Mouse (Mus musculus): ENCODE data around the gene Ergic1.

The Ergic1 gene

DNA sequence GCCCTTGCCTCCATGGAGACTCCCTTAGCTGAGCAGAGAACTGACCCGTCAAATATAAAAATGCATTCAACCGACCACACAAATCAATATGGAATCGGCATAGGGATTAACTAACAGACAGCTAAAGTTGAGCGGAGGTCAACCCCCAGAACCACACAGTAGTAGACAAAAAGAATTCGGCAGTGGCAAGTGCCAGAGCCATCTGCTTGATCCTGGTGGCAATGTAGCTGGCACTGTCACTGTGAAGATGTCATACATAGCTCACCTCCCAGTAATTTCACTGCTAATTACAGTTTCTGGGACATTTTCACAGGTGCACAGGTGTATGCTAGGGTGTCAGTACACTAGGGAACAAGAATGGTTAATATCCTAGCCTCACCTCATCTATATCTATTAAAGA, 21.2 kb upstream of the Ergic1 start:
- no peak for DNase-seq

- DNase-seq, result no peak
Observed at GRCm38 (mm10) chr17:26544319-26544963, 16.8 kb upstream of the Ergic1 start.

DNA sequence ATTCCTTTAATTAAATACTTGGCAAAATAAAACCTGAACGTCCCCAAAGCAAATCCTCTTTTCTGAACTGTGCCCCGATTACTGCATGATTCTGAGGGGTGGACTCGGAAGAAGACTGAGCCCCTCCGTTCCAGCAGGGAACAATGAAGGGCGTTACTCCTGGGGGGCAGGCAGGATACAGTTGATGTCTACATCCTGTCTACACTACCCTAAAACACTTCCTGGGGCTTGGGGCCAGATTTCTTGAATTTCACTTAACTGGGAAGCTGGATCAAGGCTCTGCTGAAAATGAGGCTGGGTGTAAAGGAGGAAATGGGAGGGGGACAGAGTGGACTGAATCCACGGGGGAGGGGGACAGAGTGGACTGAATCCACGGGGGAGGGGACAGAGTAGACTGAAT, 13.5 kb upstream of the Ergic1 start:
- no peak for DNase-seq

GRCm38 (mm10) chr17:26548566-26548965, 12.7 kb upstream of the Ergic1 start:
- no peak for DNase-seq

DNA sequence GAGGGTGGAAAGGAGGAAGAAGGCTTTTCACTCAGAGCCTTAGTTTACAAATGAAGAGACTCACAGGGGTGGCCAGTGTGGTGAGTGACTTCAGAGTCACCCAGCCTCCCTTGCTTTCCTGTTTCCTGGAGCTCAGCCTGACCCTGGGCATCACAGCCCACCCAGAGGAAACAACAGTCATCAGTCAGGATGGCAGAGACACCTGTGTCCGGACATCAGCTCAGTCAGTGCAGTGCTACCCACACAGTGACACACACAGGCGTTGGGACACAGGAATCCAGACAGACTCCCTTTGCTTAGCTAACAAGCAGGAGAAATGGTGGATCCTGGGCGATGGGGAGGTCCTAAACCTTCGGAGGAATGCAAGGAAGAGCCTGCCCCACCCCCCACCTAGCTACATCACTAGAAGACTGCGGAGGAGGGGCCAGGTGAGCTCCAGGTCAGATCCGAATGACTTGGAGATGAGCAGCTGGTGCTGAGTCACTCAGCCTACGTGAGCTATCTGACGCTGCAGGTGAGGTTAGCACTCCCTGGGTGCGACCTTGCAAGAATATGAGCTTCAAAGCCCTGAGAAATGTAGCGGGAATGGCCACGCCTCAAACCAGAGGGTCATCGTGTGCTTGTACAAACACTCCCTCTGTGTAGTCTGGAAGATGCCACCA, 12.0 kb upstream of the Ergic1 start:
- DNase-seq, result no peak

- DNase-seq, result no peak
Observed at GRCm38 (mm10) chr17:26551104-26551503, 10.2 kb upstream of the Ergic1 start.

DNA sequence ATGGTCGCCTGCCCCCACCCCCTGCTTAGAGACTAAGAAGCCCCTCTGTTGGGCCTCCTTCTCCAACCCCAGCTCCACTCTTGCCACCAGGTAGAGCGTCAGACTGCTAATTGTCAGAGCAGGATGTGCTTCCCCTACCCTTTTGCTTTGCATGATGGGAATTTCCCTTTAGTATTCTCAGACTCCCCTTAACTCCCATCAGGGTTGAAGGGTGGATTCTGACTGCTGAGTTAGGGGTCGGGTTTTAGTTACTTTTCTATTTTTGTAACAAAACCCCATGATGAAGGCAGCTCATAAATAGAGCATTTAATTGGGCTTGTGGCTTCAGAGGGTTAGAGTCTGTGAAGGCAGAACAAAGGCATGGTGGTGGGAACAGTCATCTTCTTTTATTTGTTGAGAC, 8.3 kb upstream of the Ergic1 start:
- no peak for DNase-seq

DNA sequence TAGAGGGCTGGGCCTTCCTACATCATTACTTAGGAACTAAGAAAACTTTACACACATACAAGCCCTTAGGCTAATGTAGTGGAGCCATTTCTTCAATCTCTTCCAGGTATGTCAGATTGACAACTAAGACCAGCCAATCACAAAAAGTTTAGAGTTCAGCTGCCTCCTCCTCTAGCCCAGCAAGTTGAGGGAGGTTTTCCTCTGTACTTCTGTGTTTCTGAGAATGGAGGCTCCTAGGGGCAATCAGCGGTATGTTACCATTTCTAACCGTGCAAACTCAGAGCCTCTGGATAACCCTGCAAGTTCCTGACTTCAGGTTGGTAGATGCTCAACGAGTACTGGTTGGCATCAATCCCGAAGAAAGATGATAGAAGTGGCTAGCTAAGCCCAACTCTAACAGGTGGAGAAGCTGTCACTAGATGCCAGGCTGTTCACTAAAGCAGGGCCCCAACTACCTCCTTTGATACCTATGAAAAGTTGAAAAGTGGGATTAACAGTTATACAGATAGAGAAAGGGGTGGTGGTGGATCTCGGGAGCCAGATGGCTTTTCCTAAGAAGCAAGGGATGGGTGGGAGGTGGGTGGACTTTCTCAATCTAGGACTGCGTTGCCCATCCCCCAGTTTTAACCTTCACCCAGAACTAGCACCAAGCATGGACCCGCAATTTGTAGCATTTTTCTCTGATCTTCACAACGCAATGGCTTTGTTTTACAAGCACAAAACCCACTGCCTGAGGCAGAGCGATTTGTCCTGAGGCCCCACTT, 581 bp upstream of the Ergic1 start:
- DNase-seq, result no peak

DNA sequence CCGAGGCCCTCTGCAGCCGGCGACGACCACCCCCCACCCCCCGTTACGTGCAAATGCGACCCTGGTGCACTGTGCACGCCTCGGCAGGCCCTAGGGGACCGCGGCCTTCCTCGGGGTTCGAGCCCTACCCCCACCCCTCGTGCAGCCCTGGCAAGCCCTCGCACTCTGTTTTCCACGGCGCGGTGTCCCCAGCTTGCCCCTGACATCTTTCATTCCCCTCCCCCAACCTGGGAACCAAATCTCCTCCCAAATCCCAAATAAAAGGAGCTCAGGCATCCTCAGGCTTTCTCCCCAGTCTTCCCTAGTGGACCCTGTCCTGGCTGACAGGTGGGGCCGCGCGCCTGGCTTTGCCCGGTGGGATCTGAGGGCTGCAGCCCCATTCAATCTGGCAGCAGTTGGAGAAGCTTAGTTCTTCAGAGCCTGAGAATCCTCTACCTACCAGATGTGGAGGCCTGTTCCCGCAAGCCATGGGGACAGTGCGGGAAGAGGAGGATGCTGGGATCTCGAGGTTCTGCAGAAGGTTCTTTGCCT, 427 bp downstream of the Ergic1 start, which contains the start of gene Dusp1:
Dusp1 (minus strand) TSS at position 478 of the 531 bp plus-strand sequence.
- DNase-seq, result no peak

DNA sequence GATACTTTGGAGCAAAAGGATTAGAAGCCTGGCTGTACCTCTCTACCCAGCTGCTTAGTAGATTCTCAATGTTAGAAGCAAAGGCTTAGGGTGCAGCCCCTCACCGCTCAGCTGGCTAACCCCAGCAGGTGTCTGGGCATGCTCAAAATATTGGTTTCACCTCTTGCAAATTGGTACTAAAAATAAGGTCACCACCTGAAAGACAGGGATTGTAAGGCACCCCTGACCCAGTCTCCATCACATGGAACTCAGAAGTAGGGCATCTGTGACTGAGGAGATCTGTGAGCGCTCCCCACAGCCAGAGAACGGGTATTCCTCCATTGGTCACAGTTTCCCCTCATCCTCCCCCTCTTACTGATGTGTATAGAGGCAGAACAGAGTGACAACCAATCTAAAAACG, 1.0 kb downstream of the Ergic1 start:
- no peak for DNase-seq

DNA sequence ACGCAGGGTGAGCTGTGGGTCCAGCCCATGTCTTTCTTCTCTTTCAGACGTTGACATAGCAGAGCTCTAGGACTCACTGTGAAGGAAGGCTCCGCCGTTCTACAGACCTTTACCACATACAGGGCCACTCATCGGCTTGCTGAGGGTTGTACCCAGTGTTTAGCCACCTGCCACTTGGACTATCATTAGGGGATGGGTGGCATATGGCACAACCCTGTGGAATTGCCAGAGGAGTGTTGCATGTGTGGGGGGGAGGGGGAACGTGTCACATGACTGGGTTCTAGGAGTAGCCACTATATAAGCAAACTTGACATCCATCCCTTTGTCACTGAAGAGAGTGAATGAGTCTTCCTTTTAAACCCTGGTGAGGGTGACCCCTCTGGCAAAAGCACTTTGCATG, 2.2 kb downstream of the Ergic1 start:
- no peak for DNase-seq

DNA sequence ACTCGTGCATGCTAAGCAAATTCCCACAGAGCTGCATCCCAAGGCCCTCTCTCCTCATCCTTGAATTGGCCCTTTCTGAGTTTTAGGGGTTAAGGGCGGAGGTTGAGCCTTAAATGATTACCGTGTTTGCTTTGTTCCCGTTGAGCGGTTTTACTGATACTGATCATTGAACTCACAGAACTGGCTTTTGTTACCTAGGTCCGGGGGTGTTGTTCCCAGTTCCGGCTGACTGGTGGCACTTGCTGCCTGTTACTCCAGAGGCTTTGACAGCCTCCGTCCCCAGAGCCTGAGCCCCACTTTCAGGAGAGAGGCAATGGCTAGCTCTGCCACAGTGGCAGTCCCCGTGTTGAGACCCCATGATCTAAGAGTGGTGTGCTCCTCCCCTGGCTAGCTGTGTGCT, 3.1 kb downstream of the Ergic1 start:
- no peak for DNase-seq

DNA sequence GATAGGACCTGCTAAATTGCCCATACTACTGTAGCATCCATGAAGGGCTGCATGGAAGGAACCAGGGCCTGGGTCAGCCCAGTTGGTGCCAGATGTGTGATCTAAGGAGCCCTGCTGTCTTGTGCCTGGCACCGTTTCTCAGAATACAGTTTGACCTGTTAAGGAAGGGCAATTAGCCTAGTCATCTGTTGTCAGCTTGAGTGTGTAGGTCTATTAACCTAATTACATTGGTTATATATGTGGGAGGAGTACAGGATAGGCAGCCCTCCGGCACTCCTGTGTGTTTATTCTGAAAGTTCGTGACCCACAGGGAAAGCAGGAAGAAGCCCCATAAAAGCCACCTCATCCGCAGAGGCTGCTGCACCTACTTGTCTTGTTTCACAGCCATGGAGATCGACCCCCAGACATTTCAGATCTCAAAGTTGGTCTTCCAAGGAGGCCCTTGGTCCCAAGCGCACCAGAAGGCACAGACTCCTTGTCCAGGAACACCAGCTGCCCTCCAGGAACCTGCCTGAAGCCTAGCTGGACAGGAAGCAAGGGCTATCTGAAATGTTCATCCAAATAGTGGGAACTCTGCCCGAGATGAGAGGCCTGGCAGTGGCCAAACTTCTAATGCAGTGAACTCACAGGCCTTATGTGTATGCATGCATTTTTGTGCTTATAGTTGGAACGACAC, 6.0 kb downstream of the Ergic1 start:
- DNase-seq, result no peak

DNA sequence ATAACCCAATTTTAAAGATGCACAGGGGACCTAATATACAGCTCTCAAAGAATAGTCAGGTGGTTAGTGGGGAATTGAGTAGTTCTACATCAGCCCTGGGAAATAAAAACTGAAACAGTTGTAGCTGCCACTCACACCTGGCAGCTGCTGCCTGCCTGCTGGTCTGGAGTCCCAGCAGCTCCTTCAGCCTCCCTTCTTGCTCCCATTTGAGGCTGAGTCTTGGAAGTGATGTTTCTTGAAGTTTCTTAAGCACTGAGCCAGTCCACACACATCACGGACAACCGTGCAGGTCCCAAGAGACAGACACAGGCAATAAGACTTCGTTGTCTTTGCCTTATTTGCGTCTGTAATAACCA, 6.5 kb downstream of the Ergic1 start:
- no peak for DNase-seq

DNA sequence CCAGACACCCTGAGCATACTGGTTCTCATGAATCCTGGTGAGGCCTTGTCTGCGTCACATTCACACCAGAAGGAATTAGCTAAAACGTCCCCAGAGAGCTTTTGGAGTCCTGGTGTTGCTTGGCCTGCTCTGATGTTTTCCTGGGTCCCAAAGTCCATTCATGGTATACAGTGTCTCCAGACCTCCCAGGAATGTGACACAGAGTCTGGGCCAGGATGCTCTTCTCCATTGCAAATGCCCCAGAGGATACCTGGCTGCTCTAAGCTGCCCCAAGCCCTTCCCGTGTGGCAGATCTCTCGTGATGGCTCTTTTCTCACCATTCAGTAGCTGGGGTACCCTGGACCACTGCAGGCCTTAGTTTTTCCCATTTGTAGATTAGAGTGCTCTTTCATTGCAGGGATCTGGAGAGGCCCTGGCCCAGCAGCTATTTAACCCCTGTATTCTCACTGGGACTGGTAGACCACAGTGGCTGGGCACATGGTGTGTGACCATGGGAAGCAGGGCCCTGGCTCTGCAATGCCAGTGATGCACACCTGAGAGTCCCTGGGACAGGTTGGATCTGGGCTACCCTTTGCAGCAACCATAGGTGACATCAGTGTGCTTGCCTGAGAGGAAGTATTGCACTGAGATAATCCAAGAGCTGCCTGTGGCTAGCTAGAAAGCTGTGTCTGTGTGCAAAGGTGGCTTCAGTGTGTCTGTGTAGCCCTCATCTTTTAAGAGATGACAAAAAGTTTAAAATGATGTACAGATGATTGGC, 8.5 kb downstream of the Ergic1 start:
- no peak for DNase-seq

- DNase-seq, result no peak
Observed at GRCm38 (mm10) chr17:26570651-26571118, 9.4 kb downstream of the Ergic1 start.

GRCm38 (mm10) chr17:26571377-26571776, 10.1 kb downstream of the Ergic1 start:
- DNase-seq, result no peak

DNA sequence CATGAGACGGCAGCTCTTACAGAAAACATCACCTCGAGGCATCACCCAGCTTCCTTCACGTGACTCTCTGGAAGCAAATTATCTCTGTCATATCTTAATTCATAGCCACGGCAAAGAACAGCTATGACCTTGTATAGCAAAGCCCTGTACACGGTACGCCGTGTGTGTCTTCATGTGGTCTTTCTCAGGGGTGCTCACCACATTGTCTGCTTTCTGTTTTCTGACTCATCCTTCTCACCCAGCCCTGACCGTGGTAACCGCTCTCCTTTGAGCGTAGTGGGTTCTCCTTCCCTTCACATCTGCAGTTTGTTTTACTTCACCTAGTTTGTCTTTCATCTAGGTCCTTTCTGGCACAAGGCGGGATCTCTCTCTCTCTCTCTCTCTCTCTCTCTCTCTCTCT, 11.0 kb downstream of the Ergic1 start:
- DNase-seq, result no peak

- DNase-seq, result no peak
Observed at GRCm38 (mm10) chr17:26574118-26574517, 12.8 kb downstream of the Ergic1 start.

DNA sequence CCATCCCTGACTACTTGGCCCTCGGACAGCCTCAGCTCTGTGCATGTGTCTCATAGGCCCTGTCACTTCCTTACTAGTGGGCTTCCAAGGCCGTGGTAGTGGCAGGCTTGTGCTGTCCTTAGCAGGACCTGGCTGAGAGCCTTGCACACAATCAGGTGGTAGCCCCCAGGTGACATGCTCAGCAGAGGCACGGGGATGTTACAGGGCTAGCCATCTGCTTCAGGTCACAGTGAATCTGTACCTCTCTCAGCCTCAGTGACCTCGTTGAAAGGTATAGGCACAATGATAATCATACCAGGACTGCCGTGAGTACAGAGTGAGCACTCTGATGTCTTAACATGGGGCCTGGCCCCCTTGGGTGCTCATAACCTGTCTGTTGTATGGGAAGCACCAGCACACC, 13.4 kb downstream of the Ergic1 start:
- DNase-seq, result no peak

- no peak for DNase-seq
Observed at GRCm38 (mm10) chr17:26575786-26576690, 14.7 kb downstream of the Ergic1 start.

Measured in spleen, adult 18-20 months (tissue).